Mouse (Mus musculus) liver, embryonic 11.5 days (tissue): ENCODE measurements around the gene Usp17la. TPM values are rescaled to one million over a fixed set of nuclear protein-coding genes. Genes with fewer than 3 reads are reported as not detected.

Experiments used
- ATAC-seq: fragments of 200-750 bp; cut with Nextera tagmentation; replicated peaks from 2 replicates; pipeline ENCODE4 v1.8.0; 2017; ENCODE audit warnings: moderate number of reproducible peaks, mild to moderate bottlenecking, moderate TSS enrichment, moderate library complexity; ENCODE audit not compliant: low FRiP score
- DNase-seq: peaks from one replicate; pipeline ENCODE4 v3.0.0-alpha.2; 2017; ENCODE audit warnings: low spot score
- H3K27ac ChIP-seq: fragments of 300-500 bp; sonication (generic); 2 replicates; pipeline ENCODE4 v1.5.1; 2014; ENCODE audit warnings: mild to moderate bottlenecking, low read depth, low read length, control low read depth
- H3K27me3 ChIP-seq: fragments of 300-500 bp; sonication (generic); replicated peaks from 2 replicates; pipeline ENCODE4 v1.6.1; 2014; ENCODE audit warnings: low read length, mixed read lengths; ENCODE audit not compliant: control insufficient read depth, insufficient read depth
- H3K36me3 ChIP-seq: fragments of 300-500 bp; sonication (generic); 2 replicates; pipeline ENCODE4 v1.6.1; 2014; ENCODE audit warnings: mild to moderate bottlenecking, low read length, moderate library complexity, mixed read lengths; ENCODE audit not compliant: control insufficient read depth, insufficient read depth
- H3K4me1 ChIP-seq: fragments of 300-500 bp; sonication (generic); replicated peaks from 2 replicates; pipeline ENCODE4 v1.6.1; 2014; ENCODE audit warnings: low read length, mixed read lengths; ENCODE audit not compliant: control insufficient read depth, insufficient read depth
- H3K4me2 ChIP-seq: fragments of 300-500 bp; sonication (generic); 2 replicates; pipeline ENCODE4 v1.6.1; 2014; ENCODE audit warnings: mild to moderate bottlenecking, control low read depth, moderate library complexity
- H3K4me3 ChIP-seq: fragments of 300-500 bp; sonication (generic); 2 replicates; pipeline ENCODE4 v1.5.1; 2014; ENCODE audit warnings: low read depth, low read length, control low read depth
- H3K9ac ChIP-seq: fragments of 300-500 bp; sonication (generic); 2 replicates; pipeline ENCODE4 v1.6.1; 2014; ENCODE audit warnings: low read depth, low read length, control low read depth
- H3K9me3 ChIP-seq: fragments of 300-500 bp; sonication (generic); 2 replicates; pipeline ENCODE4 v1.6.1; 2016; ENCODE audit warnings: low read length, inconsistent platforms, mixed read lengths; ENCODE audit not compliant: control insufficient read depth
- WGBS: fragments of 180-500 bp; shearing (Covaris S2); extraction: QIAGEN DNeasy Blood & Tissue Kit; methylation state at CpG from one replicate; pipeline ENCODE4 v1.1.7; 2014; 5-methylcytosine and 5-hydroxymethylcytosine counted together
- polyA plus RNA-seq: library from polyadenylated mRNA; unstranded; fragments of >200 nt; fragmentation: Nextera tagmentation; extraction: Ambion mirVana; gene quantifications from 2 replicates; pipeline ENCODE4 v1.2.1, GENCODE M21; 2014

Gene Usp17la
- polyA plus RNA-seq, 1 experiment from 2014 or later: not detected

- no peak for DNase-seq
- Histone ChIP-seq H3K36me3 (no peaks in the 10 kb centered on the region), H3K27ac (no peak within 1 kb of the TSS), H3K9ac (no peak within 1 kb of the TSS), H3K27me3 (no peaks in the 10 kb centered on the region), H3K9me3 (no peaks in the 10 kb centered on the region), H3K4me3 (no peak within 1 kb of the TSS), H3K4me2 (no peak within 1 kb of the TSS), H3K4me1 (no peaks in the 10 kb centered on the region)
- no peak for ATAC-seq
- WGBS: 76% methylated on average over 2 of the region's 2 CpGs
Measured at GRCm38 (mm10) chr7:104895852-104896251, 39.0 kb downstream of the Usp17la start, which contains the start of gene Olfr666. Olfr666 (minus strand) TSS chr7:104895952.

Other genes starting within 250 kb of the Usp17la start
- not detected in 2 replicates for gene Olfr656, start 243.1 kb upstream of the Usp17la start, polyA plus RNA-seq
- gene Olfr657, start 232.2 kb upstream of the Usp17la start, polyA plus RNA-seq: not detected in 2 replicates
- gene Olfr658, start 209.7 kb upstream of the Usp17la start, polyA plus RNA-seq: not detected in 2 replicates
- gene Olfr659, start 190.3 kb upstream of the Usp17la start, polyA plus RNA-seq: not detected in 2 replicates
- not detected in 2 replicates for gene Olfr661, start 170.5 kb upstream of the Usp17la start, polyA plus RNA-seq
- gene Usp17le, start 79.5 kb upstream of the Usp17la start, polyA plus RNA-seq: not detected in 2 replicates
- gene Usp17lb, start 14.4 kb upstream of the Usp17la start, polyA plus RNA-seq: not detected in 2 replicates
- not detected in 2 replicates for gene Olfr665, start 21.0 kb downstream of the Usp17la start, polyA plus RNA-seq
- not detected in 2 replicates for gene Olfr666, start 38.9 kb downstream of the Usp17la start, polyA plus RNA-seq
- gene Olfr667, start 64.5 kb downstream of the Usp17la start, polyA plus RNA-seq: not detected in 2 replicates
- gene Olfr668, start 71.0 kb downstream of the Usp17la start, polyA plus RNA-seq: not detected in 2 replicates
- gene Olfr669, start 77.2 kb downstream of the Usp17la start, polyA plus RNA-seq: not detected in 2 replicates
- gene Olfr670, start 105.6 kb downstream of the Usp17la start, polyA plus RNA-seq: not detected in 2 replicates
- not detected in 2 replicates for gene Olfr671, start 122.1 kb downstream of the Usp17la start, polyA plus RNA-seq
- not detected in 2 replicates for gene Olfr672, start 145.0 kb downstream of the Usp17la start, polyA plus RNA-seq
- gene Olfr675, start 171.5 kb downstream of the Usp17la start, polyA plus RNA-seq: not detected in 2 replicates
- not detected in 2 replicates for gene Olfr676, start 175.7 kb downstream of the Usp17la start, polyA plus RNA-seq
- gene Olfr677, start 194.4 kb downstream of the Usp17la start, polyA plus RNA-seq: not detected in 2 replicates
- not detected in 2 replicates for gene Olfr678, start 207.5 kb downstream of the Usp17la start, polyA plus RNA-seq
- gene Olfr679, start 224.2 kb downstream of the Usp17la start, polyA plus RNA-seq: not detected in 2 replicates
- not detected in 2 replicates for gene Olfr680-ps1, start 235.8 kb downstream of the Usp17la start, polyA plus RNA-seq